Mouse (Mus musculus) kidney, adult 18-20 months (tissue): ENCODE results near the gene Vps13d.

Source experiments
- DNase-seq: peaks from one replicate; pipeline ENCODE4 v3.0.0; 2021

The Vps13d gene

DNA sequence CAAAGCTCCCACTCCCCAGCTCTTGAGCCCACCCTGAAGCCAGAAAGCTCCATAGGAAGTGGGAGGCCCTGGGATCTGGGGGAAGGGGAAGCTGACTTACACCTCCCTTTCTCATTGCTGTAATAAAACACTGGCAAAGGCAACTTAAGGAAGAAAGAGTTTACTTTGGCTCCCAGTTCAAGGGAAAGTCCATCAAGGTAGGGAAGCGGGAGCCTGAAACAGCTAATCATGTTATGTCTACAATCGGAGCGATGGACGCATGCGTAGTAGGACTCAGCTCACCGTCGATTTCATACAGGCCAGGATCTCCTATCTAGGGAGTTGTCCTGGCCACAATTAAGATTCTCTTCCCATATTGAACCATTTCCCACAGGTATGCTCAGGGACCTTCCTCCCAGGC, 263.6 kb downstream of the Vps13d start:
- no peak for DNase-seq

DNA sequence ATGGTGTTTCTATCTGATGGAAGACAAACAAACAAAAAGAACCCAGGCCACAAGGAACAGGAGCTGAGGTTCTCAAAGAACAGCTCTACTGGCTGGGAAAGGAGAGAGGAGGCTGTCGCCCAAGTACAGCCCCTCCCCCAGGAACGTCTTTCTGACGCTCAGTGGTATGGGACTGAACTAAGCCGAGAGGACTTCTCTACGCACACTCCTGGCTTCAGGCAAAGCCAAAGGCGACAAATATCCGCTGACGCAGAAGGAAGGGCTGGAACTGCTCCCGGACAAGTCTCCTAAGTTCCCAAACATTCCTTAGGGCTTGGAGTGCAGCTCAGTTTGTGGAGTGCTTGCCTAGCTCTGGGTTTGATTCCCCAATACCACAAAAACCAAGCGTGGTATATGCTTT, 264.4 kb downstream of the Vps13d start:
- peak; percentile 82 for DNase-seq

DNA sequence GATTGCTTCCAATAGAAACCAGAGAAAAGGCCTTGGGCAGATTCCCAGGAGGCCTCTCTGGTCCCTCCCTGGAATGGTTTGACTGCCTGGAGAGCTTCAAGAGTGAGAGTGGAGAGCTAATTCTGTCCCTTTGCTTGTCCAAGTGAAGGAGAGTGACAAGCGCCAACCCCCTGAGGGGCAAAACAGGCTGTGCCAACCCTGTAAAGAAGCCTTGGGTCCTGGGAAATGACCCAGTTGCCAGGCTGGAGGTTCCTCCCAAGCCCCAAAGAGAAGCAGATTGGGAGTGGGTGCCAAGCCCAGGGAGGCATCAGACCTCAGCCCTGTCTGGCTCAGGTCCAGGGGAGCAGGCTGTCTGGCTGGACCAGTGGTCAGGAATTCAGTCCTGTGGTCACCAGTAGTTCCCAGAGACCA, 265.0 kb downstream of the Vps13d start:
- peak; percentile 92 for DNase-seq

DNA sequence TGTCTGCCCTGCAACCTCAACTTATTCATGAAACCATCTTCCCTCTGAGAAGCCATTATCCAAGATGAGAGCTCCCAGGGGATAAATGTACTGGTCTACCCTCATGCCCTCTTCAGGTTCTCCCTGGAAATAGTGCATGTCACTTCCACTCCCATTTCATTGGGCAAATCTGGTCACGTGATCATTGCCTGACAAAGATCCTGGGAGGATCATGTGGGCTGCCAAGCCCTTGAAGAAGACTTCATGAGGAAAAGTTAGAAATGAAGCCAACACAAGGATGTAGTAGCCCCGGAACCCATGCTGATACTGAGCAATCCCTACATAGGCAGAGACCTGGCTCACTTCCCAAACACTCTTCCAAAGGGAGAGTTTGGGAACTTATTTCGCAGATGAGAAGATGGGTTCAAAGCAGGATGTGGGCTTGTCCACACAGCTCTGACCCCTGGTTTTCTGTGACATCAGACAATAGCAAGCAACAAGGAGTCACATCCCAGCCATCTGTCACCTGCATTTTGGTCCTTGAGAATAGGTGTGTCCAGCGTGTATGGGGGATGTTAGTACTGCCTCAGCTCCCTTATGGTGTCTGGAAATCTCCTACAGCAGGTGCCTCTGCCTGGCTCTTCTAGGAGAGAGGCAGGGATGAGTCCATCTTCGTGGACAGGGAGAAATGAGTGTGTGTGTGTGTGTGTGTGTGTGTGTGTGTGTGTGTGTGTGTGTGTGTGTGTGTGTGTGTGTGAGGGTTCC, 265.9 kb downstream of the Vps13d start:
- no peak for DNase-seq
